Mouse (Mus musculus): ENCODE data around the gene Ankrd34a. TPM values are rescaled to one million over a fixed set of nuclear protein-coding genes. Genes with fewer than 3 reads are reported as not detected.

Ankrd34a gene
- polyA plus RNA-seq, 1 experiment from 2014 or later: 2.8 TPM

DNA sequence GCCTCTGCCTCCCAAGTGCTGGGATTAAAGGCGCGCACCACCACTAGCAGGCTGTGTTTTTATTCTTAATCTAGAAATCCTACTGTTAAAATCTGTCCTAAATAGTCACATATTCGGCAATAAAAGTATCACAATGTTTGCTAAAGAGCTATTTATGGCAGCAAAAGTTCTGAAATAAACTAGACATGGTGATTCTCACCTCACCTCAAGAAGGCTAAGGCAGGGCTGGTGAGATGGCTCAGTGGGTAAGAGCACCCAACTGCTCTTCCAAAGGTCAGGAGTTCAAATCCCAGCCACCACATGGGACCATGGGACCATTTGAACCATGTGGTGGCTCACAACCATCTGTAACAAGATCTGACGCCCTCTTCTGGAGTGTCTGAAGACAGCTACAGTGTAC, 5.8 kb upstream of the Ankrd34a start:
- WGBS: 80% methylated on average over 4 of the region's 4 CpGs
- Histone ChIP-seq H3K27ac (no peak overlapping the region), H3K9me3 (replicated peaks) (no peaks in the 10 kb centered on the region)

DNA sequence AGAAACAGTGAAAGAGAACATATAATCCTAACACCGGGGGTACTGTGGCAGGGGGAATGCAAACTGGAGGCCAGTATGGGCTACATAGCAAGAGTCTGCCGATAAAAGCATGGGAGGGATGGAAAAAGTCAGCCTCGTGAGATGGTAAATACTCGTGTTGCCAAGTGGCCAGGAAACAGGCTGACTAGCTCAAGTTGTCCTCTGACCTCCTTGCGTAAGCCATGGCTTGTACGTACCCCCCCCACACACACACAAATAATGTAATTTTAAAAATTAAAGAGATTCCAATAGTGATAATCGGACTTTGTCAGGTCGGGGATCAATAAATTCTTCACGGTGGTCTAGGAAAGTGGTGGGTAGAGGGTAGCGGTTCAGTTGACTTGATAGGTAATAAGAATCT, 3.1 kb upstream of the Ankrd34a start:
- peak overlapping the region; percentile 88 for H3K27ac ChIP-seq
- WGBS: 2% methylated on average over 10 of the region's 10 CpGs
- peaks cover 45% of the 10 kb centered on the region for H3K4me1 ChIP-seq
- H3K4me3 ChIP-seq (replicated peaks): peak overlapping the region; percentile 85
- peak overlapping the region; percentile 75 for H3K9ac ChIP-seq
- ATAC-seq (replicated peaks; ENCODE audit: low FRiP score): no peak
- peak overlapping the region; percentile 78 for H3K4me2 ChIP-seq
- H3K9me3 ChIP-seq (replicated peaks): no peaks in the 10 kb centered on the region
- H3K36me3 ChIP-seq: no peaks in the 10 kb centered on the region
- H3K27me3 ChIP-seq: peaks cover 26% of the 10 kb centered on the region

More for the DNA sequence above, 5.8 kb upstream of the Ankrd34a start:
- peaks cover 18% of the 10 kb centered on the region for H3K4me1 ChIP-seq
- peaks cover 10% of the 10 kb centered on the region for H3K27me3 ChIP-seq
- H3K4me3 ChIP-seq (replicated peaks): no peak overlapping the region
- H3K9ac ChIP-seq: no peak overlapping the region
- no peak for ATAC-seq (replicated peaks; ENCODE audit: low FRiP score)
- H3K4me2 ChIP-seq: no peak overlapping the region
- no peaks in the 10 kb centered on the region for H3K36me3 ChIP-seq

DNA sequence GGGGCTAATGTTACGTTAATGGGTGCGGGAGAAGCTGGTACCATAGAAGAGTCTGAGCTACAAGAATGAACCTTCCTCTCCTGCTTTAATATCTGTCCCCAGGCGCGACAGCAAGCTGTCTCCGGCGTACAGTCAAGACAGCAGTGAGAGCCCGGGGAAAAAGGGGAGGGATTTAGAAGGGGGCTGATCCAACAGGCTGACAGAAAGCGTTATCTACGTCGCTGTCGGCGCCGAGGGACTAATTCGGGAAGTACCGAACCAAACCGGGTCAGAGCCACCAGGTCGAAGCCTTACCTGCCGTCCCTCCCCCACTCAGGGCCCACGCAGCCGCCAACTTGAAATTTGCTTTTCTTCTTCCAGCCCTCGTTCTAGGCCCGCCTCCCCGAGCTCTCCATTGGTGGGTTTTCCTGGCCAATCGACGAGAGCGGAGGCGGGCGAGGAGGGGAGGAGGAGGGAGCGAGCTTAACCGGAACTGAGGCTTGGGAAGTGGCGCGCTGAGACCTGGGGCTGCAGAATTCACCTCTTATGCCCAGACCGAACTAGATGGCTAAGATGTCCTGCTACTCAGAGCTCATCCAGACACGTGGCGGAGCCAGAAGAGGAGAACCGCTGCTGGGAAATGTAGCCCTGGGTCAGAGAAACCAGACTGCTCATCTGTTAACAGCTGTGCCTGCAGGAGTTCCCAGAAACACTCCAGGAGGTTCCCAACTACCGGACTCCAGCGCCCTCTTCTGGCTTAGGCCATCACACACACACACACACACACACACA, 2.5 kb upstream of the Ankrd34a start, which contains the start of gene Polr3gl:
TSS of gene Polr3gl (minus strand) at position 392 of the 771 bp plus-strand sequence.
- Histone ChIP-seq H3K9ac (peak within 1 kb of the TSS; percentile 75), H3K4me2 (peak within 1 kb of the TSS; percentile 78), H3K9me3 (replicated peaks) (no peaks in the 10 kb centered on the region), H3K36me3 (no peaks in the 10 kb centered on the region), H3K27ac (peak within 1 kb of the TSS; percentile 88), H3K4me3 (replicated peaks) (peak within 1 kb of the TSS; percentile 85), H3K27me3 (peaks cover 32% of the 10 kb centered on the region), H3K4me1 (peaks cover 51% of the 10 kb centered on the region)
- peak; percentile 88 for ATAC-seq (replicated peaks; ENCODE audit: low FRiP score)
- under 1% methylated on average over 37 of the region's 38 CpGs for WGBS

DNA sequence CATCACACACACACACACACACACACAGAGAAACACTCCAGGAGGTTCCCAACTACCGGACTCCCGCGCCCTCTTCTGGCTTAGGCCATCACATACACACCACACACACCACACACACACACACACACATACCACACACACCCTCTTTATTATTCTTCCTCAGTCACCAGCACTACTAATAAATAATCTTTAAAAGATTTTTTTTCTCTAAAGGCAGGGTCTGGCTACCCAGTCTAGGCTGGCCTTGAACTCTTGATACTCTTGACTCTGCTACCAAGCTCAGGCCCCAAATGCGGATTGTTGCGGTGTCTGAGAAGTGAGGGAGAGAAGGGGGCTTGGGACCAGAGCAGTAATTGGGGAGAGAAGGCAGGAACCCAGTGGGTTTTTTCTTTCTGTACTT, 1.6 kb upstream of the Ankrd34a start:
- Histone ChIP-seq H3K9me3 (replicated peaks) (no peaks in the 10 kb centered on the region), H3K27me3 (peaks cover 38% of the 10 kb centered on the region), H3K4me3 (replicated peaks) (no peak overlapping the region), H3K9ac (no peak overlapping the region), H3K4me2 (no peak overlapping the region), H3K27ac (no peak overlapping the region), H3K4me1 (peaks cover 54% of the 10 kb centered on the region), H3K36me3 (no peaks in the 10 kb centered on the region)
- no peak for ATAC-seq (replicated peaks; ENCODE audit: low FRiP score)
- 70% methylated on average over 5 of the region's 5 CpGs for WGBS

DNA sequence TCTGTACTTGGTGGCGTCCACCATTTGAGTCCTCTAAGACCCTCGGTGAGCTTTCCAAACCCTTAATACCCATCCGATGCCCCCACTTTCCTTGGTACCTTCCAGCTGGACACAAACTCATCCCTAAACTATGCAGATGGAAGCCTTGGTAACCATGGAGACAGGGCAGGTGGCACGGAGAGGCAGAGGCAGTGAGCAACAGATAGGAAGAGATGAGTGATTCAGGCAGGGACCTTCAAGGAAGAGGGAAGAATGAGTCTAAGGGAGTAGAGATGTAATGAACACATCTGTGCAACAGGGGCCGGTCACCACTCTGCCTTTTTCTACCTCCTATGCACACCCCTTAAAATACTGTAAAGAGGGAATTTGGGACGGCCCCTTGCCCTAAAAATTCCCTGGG, 775 bp upstream of the Ankrd34a start:
- Histone ChIP-seq H3K4me3 (replicated peaks) (peak overlapping the region; percentile 54), H3K9ac (no peak overlapping the region), H3K36me3 (no peaks in the 10 kb centered on the region), H3K27me3 (peaks cover 42% of the 10 kb centered on the region), H3K4me2 (peak overlapping the region; percentile 83), H3K9me3 (replicated peaks) (no peaks in the 10 kb centered on the region), H3K27ac (peak overlapping the region; percentile 37; the same call in 1 of the 2 replicates), H3K4me1 (peaks cover 61% of the 10 kb centered on the region)
- 28% methylated on average over 6 of the region's 6 CpGs for WGBS
- ATAC-seq (replicated peaks; ENCODE audit: low FRiP score): no peak

DNA sequence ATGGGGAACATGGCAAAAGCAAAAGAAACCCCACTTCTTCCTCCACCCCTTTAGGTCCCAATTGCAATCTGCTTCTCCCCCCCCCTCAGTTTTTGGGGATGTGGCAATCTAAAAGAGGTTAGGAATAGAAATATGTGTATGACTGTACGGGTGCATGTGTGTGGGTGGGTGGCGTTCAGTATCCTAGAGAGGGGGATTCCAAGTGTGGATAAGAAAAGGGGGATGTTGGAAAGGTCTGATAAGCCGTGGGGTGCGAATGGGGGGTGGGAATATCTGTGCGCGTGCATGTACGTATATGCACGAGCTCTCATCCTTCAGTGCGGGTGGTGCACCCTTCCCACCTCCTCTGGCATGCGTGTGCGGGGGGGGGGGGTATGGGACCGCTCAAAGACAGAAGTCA, 419 bp downstream of the Ankrd34a start:
- peaks cover 42% of the 10 kb centered on the region for H3K27me3 ChIP-seq
- H3K9me3 ChIP-seq (replicated peaks): no peaks in the 10 kb centered on the region
- peak overlapping the region; percentile 83 for H3K4me2 ChIP-seq
- H3K4me1 ChIP-seq: peaks cover 63% of the 10 kb centered on the region
- WGBS: under 1% methylated on average over 12 of the region's 12 CpGs
- no peaks in the 10 kb centered on the region for H3K36me3 ChIP-seq
- H3K9ac ChIP-seq: peak overlapping the region; percentile 55
- peak overlapping the region; percentile 54 for H3K4me3 ChIP-seq (replicated peaks)
- no peak overlapping the region; the same call in 1 of the 2 replicates for H3K27ac ChIP-seq
- ATAC-seq (replicated peaks; ENCODE audit: low FRiP score): no peak

DNA sequence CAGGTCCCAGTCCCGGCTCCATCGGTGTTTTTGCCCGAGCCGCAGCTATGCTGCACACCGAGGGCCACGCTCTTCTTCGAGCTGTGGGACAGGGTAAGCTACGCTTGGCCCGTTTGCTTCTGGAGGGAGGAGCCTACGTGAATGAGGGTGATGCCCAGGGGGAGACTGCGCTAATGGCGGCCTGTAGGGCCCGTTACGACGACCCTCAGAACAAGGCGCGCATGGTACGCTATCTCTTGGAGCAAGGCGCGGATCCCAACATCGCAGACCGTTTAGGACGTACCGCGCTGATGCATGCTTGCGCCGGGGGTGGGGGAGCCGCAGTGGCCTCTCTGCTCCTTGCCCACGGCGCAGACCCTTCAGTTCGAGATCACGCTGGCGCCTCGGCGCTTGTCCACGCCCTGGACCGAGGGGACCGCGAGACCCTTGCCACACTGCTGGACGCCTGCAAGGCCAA, 1.0 kb downstream of the Ankrd34a start:
- WGBS: under 1% methylated on average over 40 of the region's 40 CpGs
- Histone ChIP-seq H3K27ac (peak overlapping the region; percentile 69), H3K9me3 (replicated peaks) (no peaks in the 10 kb centered on the region), H3K36me3 (no peaks in the 10 kb centered on the region), H3K4me1 (peaks cover 64% of the 10 kb centered on the region), H3K9ac (peak overlapping the region; percentile 55), H3K27me3 (peaks cover 42% of the 10 kb centered on the region), H3K4me2 (peak overlapping the region; percentile 83), H3K4me3 (replicated peaks) (peak overlapping the region; percentile 54)
- no peak; the same call in 1 of the 2 replicates for ATAC-seq (replicated peaks; ENCODE audit: low FRiP score)

DNA sequence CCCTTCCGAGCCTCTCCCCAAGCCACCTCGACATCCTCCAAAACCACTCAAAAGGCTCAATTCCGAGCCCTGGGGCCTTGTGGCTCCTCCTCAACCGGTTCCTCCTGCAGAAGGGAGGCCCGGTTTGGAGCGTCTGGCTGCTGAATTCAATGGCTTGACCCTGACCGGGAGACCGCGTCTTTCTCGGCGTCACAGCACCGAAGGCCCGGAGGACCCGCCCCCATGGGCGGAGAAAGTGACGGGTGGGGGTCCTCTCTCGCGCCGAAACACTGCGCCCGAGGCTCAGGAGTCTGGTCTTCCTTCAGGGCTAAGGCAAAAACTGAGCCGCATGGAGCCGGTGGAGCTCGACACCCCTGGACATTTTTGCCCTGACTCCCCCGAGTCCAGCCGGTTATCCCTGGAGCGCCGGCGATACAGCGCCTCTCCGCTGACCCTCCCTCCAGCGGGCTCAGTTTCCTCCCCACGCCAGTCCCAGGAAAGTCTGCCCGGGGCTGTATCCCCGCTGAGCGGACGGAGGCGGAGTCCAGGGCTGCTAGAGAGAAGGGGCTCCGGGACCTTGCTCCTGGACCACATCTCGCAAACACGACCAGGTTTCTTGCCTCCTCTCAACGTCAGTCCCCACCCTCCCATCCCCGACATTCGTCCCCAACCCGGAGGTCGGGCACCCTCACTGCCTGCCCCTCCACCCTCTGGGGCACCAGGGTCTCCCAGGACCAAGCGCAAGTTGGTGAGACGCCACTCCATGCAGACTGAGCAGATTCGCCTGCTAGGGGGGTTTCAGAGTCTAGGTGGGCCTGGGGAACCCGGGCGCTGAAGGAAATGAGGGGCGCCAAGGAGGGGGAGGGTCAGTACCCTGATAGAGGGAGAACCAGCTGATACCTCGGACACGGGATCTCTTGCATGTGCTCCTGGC, 2.0 kb downstream of the Ankrd34a start:
- H3K4me1 ChIP-seq: peaks cover 64% of the 10 kb centered on the region
- WGBS: 1% methylated on average over 54 of the region's 54 CpGs
- H3K9me3 ChIP-seq (replicated peaks): no peaks in the 10 kb centered on the region
- peak overlapping the region; percentile 83 for H3K4me2 ChIP-seq
- peak overlapping the region; percentile 54 for H3K4me3 ChIP-seq (replicated peaks)
- no peak for ATAC-seq (replicated peaks; ENCODE audit: low FRiP score)
- H3K27ac ChIP-seq: peak overlapping the region; percentile 69
- no peaks in the 10 kb centered on the region for H3K36me3 ChIP-seq
- peaks cover 42% of the 10 kb centered on the region for H3K27me3 ChIP-seq
- peak overlapping the region; percentile 55 for H3K9ac ChIP-seq

DNA sequence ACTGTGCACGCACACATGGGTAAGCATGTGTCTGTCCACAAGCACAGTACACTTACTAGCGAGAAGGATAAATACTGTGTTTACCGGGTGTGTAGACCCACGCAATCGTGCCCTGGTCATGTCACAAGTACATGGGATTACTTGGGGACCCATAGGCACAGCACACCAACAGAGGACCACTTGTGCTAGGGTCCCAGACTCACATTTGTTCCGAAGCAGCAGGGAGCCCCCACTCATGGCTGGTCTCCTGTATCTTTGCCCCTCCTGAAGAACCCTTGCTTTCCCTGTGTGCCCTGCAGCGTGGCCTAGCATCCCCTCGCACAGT, 2.6 kb downstream of the Ankrd34a start:
- no peak overlapping the region for H3K9ac ChIP-seq

DNA sequence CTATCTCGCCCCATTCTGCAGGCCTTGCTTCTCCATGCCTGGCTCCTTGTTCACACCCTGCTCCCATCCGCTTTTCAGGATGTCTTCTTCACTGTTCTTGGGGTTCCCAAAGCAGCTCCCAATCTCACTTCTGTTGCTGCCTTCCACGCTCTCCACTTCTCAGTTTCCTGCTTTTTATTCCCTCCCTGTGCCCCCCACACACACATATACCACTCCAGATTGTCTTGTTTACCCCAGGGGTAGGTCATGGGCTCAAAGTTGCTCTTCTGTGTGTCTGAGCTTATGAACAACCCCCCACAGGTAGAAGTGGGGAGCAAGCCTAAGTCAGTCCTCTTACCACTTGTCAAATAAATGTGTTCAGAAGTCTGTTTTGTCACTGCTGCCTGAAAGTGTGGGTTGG, 3.0 kb downstream of the Ankrd34a start:
- Histone ChIP-seq H3K4me2 (no peak overlapping the region), H3K27me3 (peaks cover 42% of the 10 kb centered on the region), H3K4me3 (replicated peaks) (peak overlapping the region; percentile 54; the same call in 1 of the 2 replicates), H3K4me1 (peaks cover 73% of the 10 kb centered on the region), H3K36me3 (peaks cover 8% of the 10 kb centered on the region), H3K27ac (no peak overlapping the region), H3K9me3 (replicated peaks) (no peaks in the 10 kb centered on the region), H3K9ac (no peak overlapping the region)
- no peak for ATAC-seq (replicated peaks; ENCODE audit: low FRiP score)
- 78% methylated on average over 3 of the region's 3 CpGs for WGBS

More for the DNA sequence above, 2.6 kb downstream of the Ankrd34a start:
- H3K36me3 ChIP-seq: peaks cover 6% of the 10 kb centered on the region
- WGBS: 54% methylated on average over 8 of the region's 8 CpGs
- peaks cover 69% of the 10 kb centered on the region for H3K4me1 ChIP-seq
- H3K4me2 ChIP-seq: peak overlapping the region; percentile 83
- peak overlapping the region; percentile 54; the same call in 1 of the 2 replicates for H3K4me3 ChIP-seq (replicated peaks)
- peaks cover 42% of the 10 kb centered on the region for H3K27me3 ChIP-seq
- ATAC-seq (replicated peaks; ENCODE audit: low FRiP score): no peak
- H3K9me3 ChIP-seq (replicated peaks): no peaks in the 10 kb centered on the region
- no peak overlapping the region for H3K27ac ChIP-seq

DNA sequence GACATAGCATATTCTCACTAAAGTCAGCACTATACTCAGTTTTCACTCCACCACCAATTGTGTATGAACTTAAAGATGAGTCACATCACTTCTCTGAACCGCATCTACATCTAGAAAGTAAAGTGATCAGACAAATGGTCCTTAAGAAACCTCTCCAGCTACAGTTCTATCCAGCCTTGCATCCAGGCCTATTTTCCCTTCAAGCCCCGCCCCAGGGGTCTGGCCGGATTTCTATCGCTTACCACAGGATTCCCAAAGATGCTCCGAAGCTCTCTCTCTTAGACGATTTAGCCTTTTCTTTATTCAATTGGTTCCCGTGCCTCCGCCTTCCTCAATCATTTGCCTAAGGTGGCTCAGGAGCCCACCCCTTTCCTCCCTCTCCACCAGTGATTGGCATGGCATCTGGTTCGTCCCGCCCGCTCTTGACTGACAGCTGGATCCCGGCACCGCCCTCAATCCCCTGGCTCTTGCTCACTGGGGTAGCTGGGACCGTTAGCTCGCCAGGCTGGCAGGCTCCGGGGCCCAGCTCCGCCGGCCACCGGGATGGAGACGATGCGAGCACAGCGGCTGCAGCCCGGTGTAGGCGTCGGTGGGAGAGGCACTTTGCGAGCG, 4.3 kb downstream of the Ankrd34a start, which contains the start of gene Lix1l:
TSS of gene Lix1l (plus strand) at position 511 of the 612 bp plus-strand sequence.
- H3K9ac ChIP-seq: peak within 1 kb of the TSS; percentile 74
- H3K27ac ChIP-seq: peak within 1 kb of the TSS; percentile 97
- ATAC-seq (replicated peaks; ENCODE audit: low FRiP score): peak; percentile 94
- under 1% methylated on average over 27 of the region's 27 CpGs for WGBS
- peaks cover 68% of the 10 kb centered on the region for H3K4me1 ChIP-seq
- H3K36me3 ChIP-seq: peaks cover 11% of the 10 kb centered on the region
- H3K4me2 ChIP-seq: peak within 1 kb of the TSS; percentile 86
- H3K9me3 ChIP-seq (replicated peaks): no peaks in the 10 kb centered on the region
- peak within 1 kb of the TSS; percentile 72 for H3K4me3 ChIP-seq (replicated peaks)
- H3K27me3 ChIP-seq: peaks cover 31% of the 10 kb centered on the region
